Mouse (Mus musculus) spleen, postnatal 4 days (tissue): ENCODE measurements around the gene Cdk4.

Experiments
- DNase-seq, 2 experiments: peaks; one replicate each; pipeline ENCODE4 v3.0.0; 2022; ENCODE audit warnings: low spot score in 2 of 2

Gene Cdk4

DNA sequence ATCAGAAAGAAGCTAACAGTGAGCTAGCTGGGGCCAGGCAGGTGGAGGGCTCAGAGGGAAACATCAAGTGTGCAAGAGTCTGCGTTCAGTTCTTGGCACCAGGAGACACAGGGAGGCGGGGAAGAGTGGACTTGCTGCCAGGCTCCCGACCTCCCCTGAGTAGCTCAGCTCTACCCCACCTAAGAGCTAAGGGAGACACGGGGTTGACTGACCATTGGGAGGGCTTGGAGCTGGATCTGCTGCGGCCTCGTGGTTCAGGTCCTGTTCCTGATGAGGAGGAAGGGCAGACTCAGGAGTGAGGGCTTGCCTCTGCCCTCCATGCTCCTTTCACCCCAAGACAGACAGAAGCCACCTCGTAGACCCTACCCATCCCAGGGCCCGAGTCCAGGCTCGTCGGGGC, 35.9 kb downstream of the Cdk4 start:
- no peak for DNase-seq

DNA sequence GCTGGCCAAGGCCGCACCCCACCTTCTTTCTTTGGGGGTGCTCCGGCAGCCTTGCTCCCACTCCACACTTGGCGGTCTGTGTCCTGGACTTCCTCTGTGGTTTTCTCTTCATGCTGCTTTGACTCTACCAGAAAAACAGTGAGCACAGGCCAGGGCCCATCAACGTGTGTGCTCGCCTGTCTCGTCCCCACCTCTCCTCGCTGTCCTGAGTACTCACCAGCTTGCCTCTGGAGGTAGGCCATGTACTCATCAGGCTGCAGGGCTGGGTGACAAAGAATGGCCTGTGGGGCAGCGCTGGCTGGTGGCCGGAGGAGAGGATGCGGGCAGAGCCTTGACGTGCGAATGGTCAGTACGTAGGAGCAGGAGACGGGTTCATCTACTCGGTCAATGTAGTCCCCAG, 36.5 kb downstream of the Cdk4 start:
- DNase-seq: no peak

DNA sequence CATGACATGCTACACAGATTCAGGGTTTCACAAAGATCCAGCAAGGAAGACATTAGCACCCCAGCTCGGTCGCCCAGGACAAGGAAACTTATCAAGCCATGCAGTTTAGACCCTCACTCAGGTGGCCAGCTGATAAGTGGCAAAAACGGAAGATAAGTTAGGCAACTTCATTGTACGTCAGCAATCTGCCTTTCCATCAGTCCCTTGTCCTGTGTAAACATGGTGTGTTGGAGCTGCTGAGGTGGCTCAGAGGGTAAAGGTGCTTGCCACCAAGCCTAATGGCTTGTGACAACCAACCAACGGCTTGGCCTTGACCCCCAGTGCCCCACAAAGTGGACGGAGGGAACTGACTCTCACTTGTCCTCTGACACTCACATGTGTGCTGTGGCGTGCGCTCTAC, 37.1 kb downstream of the Cdk4 start:
- DNase-seq: no peak

DNA sequence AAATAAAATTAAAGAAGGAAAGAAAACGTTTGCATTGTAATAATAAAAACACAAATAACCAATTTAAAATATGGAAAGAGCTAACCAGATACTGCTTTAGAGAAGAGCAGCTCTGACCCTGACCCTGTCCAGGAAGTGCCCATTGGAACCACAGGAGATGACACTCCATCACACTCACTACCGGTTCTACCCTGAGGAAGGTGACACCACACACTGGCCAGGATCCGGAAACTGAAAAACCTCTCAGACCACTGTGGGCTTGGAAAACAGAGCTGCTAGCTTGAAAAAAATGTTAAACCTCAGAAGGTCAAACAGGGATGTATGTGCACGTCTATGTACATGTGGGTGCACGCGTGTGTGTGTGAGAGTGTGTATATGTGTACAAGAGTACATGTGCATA, 37.8 kb downstream of the Cdk4 start:
- DNase-seq: no peak

DNA sequence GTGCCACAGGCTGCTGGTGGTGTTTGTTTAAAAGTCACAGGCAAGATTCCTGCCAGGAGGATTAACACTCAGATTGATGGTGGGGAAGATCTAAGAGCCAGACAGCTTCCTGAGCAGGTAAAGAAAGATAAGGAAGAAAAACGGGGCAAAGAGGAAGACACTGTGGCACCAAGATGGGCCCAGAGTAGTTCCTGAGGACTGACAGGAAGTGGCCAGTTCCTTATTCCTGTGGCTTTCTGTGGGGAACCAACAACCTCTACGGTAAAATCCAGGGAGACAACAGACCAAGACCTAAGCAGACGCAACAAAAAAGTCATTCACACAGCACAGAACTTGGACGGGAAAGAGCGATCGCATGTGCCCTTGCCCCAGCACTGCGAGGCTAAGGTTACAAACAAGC, 40.3 kb downstream of the Cdk4 start:
- DNase-seq: no peak

DNA sequence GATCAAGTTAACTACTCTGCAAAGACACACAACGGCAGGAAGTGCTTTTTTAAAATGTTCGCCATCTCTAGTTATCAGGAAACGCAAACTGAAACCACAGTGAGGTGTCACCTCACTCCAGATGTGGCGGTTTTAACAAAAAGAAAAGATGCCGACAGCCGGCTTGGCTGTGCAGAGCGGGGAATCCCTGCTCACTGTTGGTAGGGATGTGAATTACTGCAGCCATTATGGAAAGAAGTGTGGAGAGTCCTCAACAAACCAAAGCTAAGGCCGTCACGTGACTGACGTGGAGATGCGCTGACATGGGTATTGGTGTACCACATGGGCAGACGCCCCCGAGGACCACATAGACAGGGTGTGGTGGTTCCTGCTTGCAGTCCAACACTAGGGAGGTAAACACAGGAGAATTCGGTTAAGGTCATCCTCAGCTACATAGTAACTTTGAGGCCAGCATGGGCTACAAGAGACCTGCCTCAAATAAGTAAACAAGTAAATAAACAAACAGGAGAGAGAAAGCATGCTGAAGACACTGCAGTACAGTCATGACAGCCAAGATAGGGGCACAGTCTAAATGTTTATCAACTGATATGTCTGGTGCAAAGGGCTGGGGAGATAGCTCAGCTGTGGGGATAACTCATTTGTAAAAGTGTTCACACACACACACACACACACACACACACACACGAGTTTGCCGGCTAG, 44.4 kb downstream of the Cdk4 start:
- no peak for DNase-seq

DNA sequence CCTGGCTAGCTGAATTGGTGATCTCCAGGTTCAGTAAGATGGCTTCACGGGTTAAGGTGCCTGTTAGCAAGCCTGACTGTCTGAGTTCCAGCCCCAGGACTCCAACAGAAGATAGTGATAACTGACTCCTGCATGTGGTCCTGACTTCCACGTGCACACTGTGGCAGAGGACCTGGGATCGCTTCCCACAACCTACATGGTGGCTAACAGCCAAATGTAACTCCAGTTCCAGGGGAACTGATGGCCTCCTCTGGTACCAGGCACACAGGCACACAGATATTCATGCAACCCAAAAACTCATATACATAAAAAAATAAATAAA, 44.9 kb downstream of the Cdk4 start:
- no peak for DNase-seq

DNA sequence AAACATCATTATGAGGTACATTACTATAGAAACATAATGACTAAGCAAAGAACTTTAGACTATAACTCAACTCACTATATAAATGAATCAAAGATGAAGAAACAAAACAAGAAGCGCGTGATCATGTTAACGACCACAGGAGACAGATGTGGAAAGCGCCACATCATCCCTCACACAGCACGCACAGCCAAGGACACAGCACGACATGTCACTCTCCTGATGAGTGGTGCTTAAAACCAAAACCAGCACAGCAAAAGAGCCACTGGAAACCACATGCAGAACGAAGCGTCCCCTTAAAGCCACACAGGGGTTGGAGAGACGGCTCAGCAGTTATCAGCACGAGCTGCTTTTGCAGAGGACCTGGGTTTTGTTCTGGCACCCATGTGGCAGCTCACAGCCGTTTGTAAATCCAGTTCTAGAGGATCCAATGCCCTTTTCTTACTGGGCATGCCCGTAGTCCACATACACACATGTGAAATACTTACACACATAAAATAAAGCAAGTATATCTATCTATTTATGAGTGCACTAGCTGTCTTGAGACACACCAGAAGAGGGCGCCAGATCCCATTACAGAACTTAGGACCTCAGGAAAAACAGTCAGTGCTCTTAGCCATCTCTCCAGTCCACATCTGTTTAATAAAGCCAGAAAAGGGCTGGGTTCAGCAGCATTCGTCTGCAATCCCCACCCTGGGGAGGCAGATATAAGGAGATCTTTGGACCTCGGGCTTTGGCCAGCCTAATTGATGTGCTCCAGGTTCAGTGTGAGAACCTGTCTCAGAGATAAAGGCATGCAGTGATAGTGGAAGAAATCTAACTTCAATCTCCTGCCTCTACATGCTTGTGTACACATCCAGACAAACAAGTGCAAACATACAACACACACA, 47.9 kb downstream of the Cdk4 start:
- no peak for DNase-seq

DNA sequence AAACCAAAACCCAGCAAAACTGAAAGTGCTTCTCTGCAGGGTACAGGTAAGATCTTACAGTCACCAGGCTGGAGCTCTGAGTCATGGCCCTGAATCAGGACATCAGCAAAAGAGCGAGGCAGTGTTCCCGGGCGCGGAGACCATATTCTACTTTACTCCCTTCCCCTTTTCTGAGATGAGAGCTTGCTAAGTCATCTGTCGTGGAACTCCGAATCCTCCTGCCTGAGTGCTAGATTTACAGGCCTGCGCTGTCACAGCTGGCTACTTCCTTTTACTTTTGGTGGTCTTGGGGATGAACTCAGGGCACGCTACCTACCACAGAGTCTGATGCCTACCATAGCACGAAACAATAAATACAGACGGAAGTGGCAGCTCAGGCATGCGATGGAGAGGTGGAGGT, 51.1 kb downstream of the Cdk4 start:
- no peak for DNase-seq

DNA sequence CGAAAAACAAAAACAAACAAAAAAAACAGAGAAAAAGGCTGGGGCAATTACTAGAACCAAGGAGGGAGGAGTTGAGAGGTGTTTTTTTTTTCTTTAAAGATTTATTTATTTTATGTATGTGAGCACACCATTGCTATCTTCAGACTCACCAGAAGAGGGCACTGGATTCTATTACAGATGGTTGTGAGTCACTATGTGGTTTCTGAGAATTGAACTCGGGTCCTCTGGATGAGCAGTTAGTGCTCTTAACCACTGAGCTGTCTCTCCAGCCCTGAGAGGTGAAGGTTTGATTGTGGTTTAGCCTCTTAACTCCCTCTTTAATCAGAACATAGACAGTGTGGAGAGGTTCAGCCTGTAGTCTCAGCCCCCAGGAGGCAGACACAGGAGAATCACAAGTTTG, 51.7 kb downstream of the Cdk4 start:
- no peak for DNase-seq
